Mouse (Mus musculus): Measurements from ENCODE around the gene Ggt1. TPM values are rescaled to one million over a fixed set of nuclear protein-coding genes. Genes with fewer than 3 reads are reported as not detected.

Gene Ggt1
- polyA plus RNA-seq, 1 experiment from 2014 or later = 0.25 TPM

- Histone ChIP-seq H3K4me1 (no peaks in the 10 kb centered on the region), H3K27ac (no peak overlapping the region), H3K27me3 (no peaks in the 10 kb centered on the region), H3K4me2 (no peak overlapping the region), H3K9ac (no peak overlapping the region), H3K36me3 (no peaks in the 10 kb centered on the region), H3K9me3 (no peaks in the 10 kb centered on the region), H3K4me3 (no peak overlapping the region)
- no peak for ATAC-seq (ENCODE audit: insufficient number of reproducible peaks, insufficient read depth, low FRiP score, low TSS enrichment, low read depth)
- WGBS = 89% methylated on average over 9 of the region's 9 CpGs
Measured at GRCm38 (mm10) chr10:75573965-75574364, 12.6 kb downstream of the Ggt1 start.

GRCm38 (mm10) chr10:75579129-75579528 lies 17.7 kb downstream of the Ggt1 start:
- no peak for ATAC-seq (ENCODE audit: insufficient number of reproducible peaks, insufficient read depth, low FRiP score, low TSS enrichment, low read depth)
- 87% methylated on average over 6 of the region's 6 CpGs for WGBS

GRCm38 (mm10) chr10:75585876-75586552 lies 24.6 kb downstream of the Ggt1 start:
- Histone ChIP-seq H3K9me3 (no peaks in the 10 kb centered on the region), H3K27me3 (no peaks in the 10 kb centered on the region), H3K4me2 (peak overlapping the region; percentile 55), H3K36me3 (no peaks in the 10 kb centered on the region), H3K4me1 (peaks cover 17% of the 10 kb centered on the region), H3K9ac (peak overlapping the region; percentile 57), H3K4me3 (peak overlapping the region; percentile 22), H3K27ac (no peak overlapping the region)
- peak; percentile 45; the same call in 1 of the 2 replicates for ATAC-seq (ENCODE audit: insufficient number of reproducible peaks, insufficient read depth, low FRiP score, low TSS enrichment, low read depth)
- 17% methylated on average over 20 of the region's 20 CpGs for WGBS

More at GRCm38 (mm10) chr10:75579129-75579528, 17.7 kb downstream of the Ggt1 start:
- Histone ChIP-seq H3K4me2 (no peak overlapping the region), H3K4me1 (no peaks in the 10 kb centered on the region), H3K4me3 (no peak overlapping the region), H3K27ac (no peak overlapping the region), H3K9ac (no peak overlapping the region), H3K9me3 (no peaks in the 10 kb centered on the region), H3K27me3 (no peaks in the 10 kb centered on the region), H3K36me3 (no peaks in the 10 kb centered on the region)

GRCm38 (mm10) chr10:75586553-75586879 lies 25.1 kb downstream of the Ggt1 start:
- Histone ChIP-seq H3K4me1 (peaks cover 17% of the 10 kb centered on the region), H3K4me3 (no peak overlapping the region), H3K27ac (no peak overlapping the region; the same call in 1 of the 2 replicates), H3K36me3 (no peaks in the 10 kb centered on the region), H3K4me2 (peak overlapping the region; percentile 55; the same call in 1 of the 2 replicates), H3K27me3 (no peaks in the 10 kb centered on the region), H3K9ac (no peak overlapping the region), H3K9me3 (no peaks in the 10 kb centered on the region)
- 83% methylated on average over 1 of the region's 1 CpGs for WGBS
- no peak for ATAC-seq (ENCODE audit: insufficient number of reproducible peaks, insufficient read depth, low FRiP score, low TSS enrichment, low read depth)

- Histone ChIP-seq H3K27me3 (no peaks in the 10 kb centered on the region), H3K9ac (no peak overlapping the region), H3K9me3 (no peaks in the 10 kb centered on the region), H3K4me2 (no peak overlapping the region), H3K4me1 (peaks cover 17% of the 10 kb centered on the region), H3K4me3 (no peak overlapping the region), H3K27ac (no peak overlapping the region), H3K36me3 (no peaks in the 10 kb centered on the region)
- ATAC-seq (ENCODE audit: insufficient number of reproducible peaks, insufficient read depth, low FRiP score, low TSS enrichment, low read depth) = no peak
- WGBS = 95% methylated on average over 4 of the region's 4 CpGs
Measured at GRCm38 (mm10) chr10:75587781-75588180, 26.4 kb downstream of the Ggt1 start.

- 80% methylated on average over 5 of the region's 5 CpGs for WGBS
- no peak for ATAC-seq (ENCODE audit: insufficient number of reproducible peaks, insufficient read depth, low FRiP score, low TSS enrichment, low read depth)
- Histone ChIP-seq H3K27ac (no peak overlapping the region), H3K27me3 (no peaks in the 10 kb centered on the region), H3K9me3 (no peaks in the 10 kb centered on the region), H3K36me3 (no peaks in the 10 kb centered on the region), H3K4me3 (no peak overlapping the region), H3K4me1 (peaks cover 17% of the 10 kb centered on the region), H3K9ac (no peak overlapping the region), H3K4me2 (no peak overlapping the region)
Measured at GRCm38 (mm10) chr10:75588336-75588735, 26.9 kb downstream of the Ggt1 start.

GRCm38 (mm10) chr10:75589129-75589528 lies 27.7 kb downstream of the Ggt1 start, which contains the start of gene Ggt5:
Ggt5 (plus strand) TSS chr10:75589340.
- peak within 1 kb of the TSS; percentile 10; the same call in 1 of the 2 replicates for H3K4me3 ChIP-seq
- ATAC-seq (ENCODE audit: insufficient number of reproducible peaks, insufficient read depth, low FRiP score, low TSS enrichment, low read depth) = no peak
- H3K36me3 ChIP-seq = no peaks in the 10 kb centered on the region
- 25% methylated on average over 5 of the region's 5 CpGs for WGBS
- peak within 1 kb of the TSS; percentile 60; the same call in 1 of the 2 replicates for H3K9ac ChIP-seq
- H3K4me1 ChIP-seq = peaks cover 17% of the 10 kb centered on the region
- no peaks in the 10 kb centered on the region for H3K27me3 ChIP-seq
- peak within 1 kb of the TSS; percentile 35 for H3K4me2 ChIP-seq
- peak within 1 kb of the TSS; percentile 60; the same call in 1 of the 2 replicates for H3K27ac ChIP-seq
- H3K9me3 ChIP-seq = no peaks in the 10 kb centered on the region

GRCm38 (mm10) chr10:75589651-75590050 lies 28.2 kb downstream of the Ggt1 start:
- no peaks in the 10 kb centered on the region for H3K9me3 ChIP-seq
- no peaks in the 10 kb centered on the region for H3K27me3 ChIP-seq
- H3K9ac ChIP-seq = peak overlapping the region; percentile 60; the same call in 1 of the 2 replicates
- peak overlapping the region; percentile 10; the same call in 1 of the 2 replicates for H3K4me3 ChIP-seq
- no peak for ATAC-seq (ENCODE audit: insufficient number of reproducible peaks, insufficient read depth, low FRiP score, low TSS enrichment, low read depth)
- H3K4me1 ChIP-seq = peaks cover 17% of the 10 kb centered on the region
- WGBS = 73% methylated on average over 16 of the region's 16 CpGs
- peak overlapping the region; percentile 60; the same call in 1 of the 2 replicates for H3K27ac ChIP-seq
- H3K36me3 ChIP-seq = no peaks in the 10 kb centered on the region
- H3K4me2 ChIP-seq = peak overlapping the region; percentile 35

- WGBS = 78% methylated on average over 12 of the region's 12 CpGs
- Histone ChIP-seq H3K9ac (no peak overlapping the region), H3K4me2 (no peak overlapping the region), H3K4me1 (peaks cover 13% of the 10 kb centered on the region), H3K27me3 (no peaks in the 10 kb centered on the region), H3K9me3 (no peaks in the 10 kb centered on the region), H3K36me3 (no peaks in the 10 kb centered on the region), H3K27ac (no peak overlapping the region), H3K4me3 (no peak overlapping the region)
- ATAC-seq (ENCODE audit: insufficient number of reproducible peaks, insufficient read depth, low FRiP score, low TSS enrichment, low read depth) = no peak
Measured at GRCm38 (mm10) chr10:75591211-75591894, 29.9 kb downstream of the Ggt1 start.

GRCm38 (mm10) chr10:75592585-75592984 lies 31.2 kb downstream of the Ggt1 start:
- Histone ChIP-seq H3K9ac (no peak overlapping the region), H3K36me3 (no peaks in the 10 kb centered on the region), H3K4me3 (no peak overlapping the region), H3K9me3 (peaks cover 7% of the 10 kb centered on the region; the same call in 1 of the 2 replicates), H3K4me2 (no peak overlapping the region), H3K27ac (no peak overlapping the region), H3K27me3 (no peaks in the 10 kb centered on the region), H3K4me1 (peaks cover 13% of the 10 kb centered on the region)
- WGBS = 82% methylated on average over 7 of the region's 7 CpGs
- ATAC-seq (ENCODE audit: insufficient number of reproducible peaks, insufficient read depth, low FRiP score, low TSS enrichment, low read depth) = no peak

GRCm38 (mm10) chr10:75595981-75596380 lies 34.6 kb downstream of the Ggt1 start:
- no peak overlapping the region for H3K9ac ChIP-seq
- no peak overlapping the region for H3K27ac ChIP-seq
- no peak for ATAC-seq (ENCODE audit: insufficient number of reproducible peaks, insufficient read depth, low FRiP score, low TSS enrichment, low read depth)
- no peaks in the 10 kb centered on the region for H3K27me3 ChIP-seq
- H3K4me3 ChIP-seq = no peak overlapping the region
- peaks cover 13% of the 10 kb centered on the region; the same call in 1 of the 2 replicates for H3K9me3 ChIP-seq
- H3K4me2 ChIP-seq = no peak overlapping the region
- H3K4me1 ChIP-seq = no peaks in the 10 kb centered on the region; the same call in 1 of the 2 replicates
- no peaks in the 10 kb centered on the region for H3K36me3 ChIP-seq
- 81% methylated on average over 8 of the region's 8 CpGs for WGBS

All from embryonic facial prominence, embryonic 13.5 days (tissue).